Mouse (Mus musculus) CH12.LX (cell line): ENCODE measurements around the gene Dcaf6.

Source experiments
- BHLHE40 ChIP-seq: IDR thresholded peaks from 2 replicates; pipeline ENCODE4 v1.6.1; 2011; ENCODE audit warnings: mild to moderate bottlenecking, low read depth, low read length, improper control_type of control experiment
- E2F4 ChIP-seq: IDR thresholded peaks from 2 replicates; pipeline ENCODE4 v1.6.1; 2011; ENCODE audit warnings: low read depth, low read length, improper control_type of control experiment; ENCODE audit not compliant: insufficient replicate concordance
- EP300 ChIP-seq: IDR thresholded peaks from 2 replicates; pipeline ENCODE4 v1.6.1; 2011; ENCODE audit warnings: low read length, improper control_type of control experiment
- JUN ChIP-seq: IDR thresholded peaks from 2 replicates; pipeline ENCODE4 v1.6.1; 2011; ENCODE audit warnings: low read depth, mild to moderate bottlenecking, low read length, improper control_type of control experiment, moderate library complexity; ENCODE audit not compliant: insufficient read depth
- MAX ChIP-seq: IDR thresholded peaks from 2 replicates; pipeline ENCODE4 v1.6.1; 2011; ENCODE audit warnings: low read length, improper control_type of control experiment
- MXI1 ChIP-seq: IDR thresholded peaks from 2 replicates; pipeline ENCODE4 v1.6.1; 2011; ENCODE audit warnings: mild to moderate bottlenecking, low read depth, low read length, improper control_type of control experiment
- PAX5 ChIP-seq: IDR thresholded peaks from 2 replicates; pipeline ENCODE4 v1.6.1; 2012; ENCODE audit warnings: low read length, inconsistent platforms, mixed read lengths
- RCOR1 ChIP-seq: conservative IDR thresholded peaks from 2 replicates; pipeline ENCODE4 v1.6.1; 2012; ENCODE audit warnings: low read depth, mild to moderate bottlenecking, inconsistent platforms, low read length, improper control_type of control experiment

- TF ChIP-seq BHLHE40 = no peak
- no peak for TF ChIP-seq MXI1
- TF ChIP-seq MAX = no peak
- no peak for TF ChIP-seq E2F4
- no peak for TF ChIP-seq EP300
- no peak for TF ChIP-seq RCOR1
- TF ChIP-seq PAX5 = no peak
- no peak for TF ChIP-seq JUN
Observed at GRCm38 (mm10) chr1:165486108-165486507, 25.8 kb upstream of the Dcaf6 start.
